ENCODE assay signal across 7 mouse cellular contexts in the genomic region with DNA sequence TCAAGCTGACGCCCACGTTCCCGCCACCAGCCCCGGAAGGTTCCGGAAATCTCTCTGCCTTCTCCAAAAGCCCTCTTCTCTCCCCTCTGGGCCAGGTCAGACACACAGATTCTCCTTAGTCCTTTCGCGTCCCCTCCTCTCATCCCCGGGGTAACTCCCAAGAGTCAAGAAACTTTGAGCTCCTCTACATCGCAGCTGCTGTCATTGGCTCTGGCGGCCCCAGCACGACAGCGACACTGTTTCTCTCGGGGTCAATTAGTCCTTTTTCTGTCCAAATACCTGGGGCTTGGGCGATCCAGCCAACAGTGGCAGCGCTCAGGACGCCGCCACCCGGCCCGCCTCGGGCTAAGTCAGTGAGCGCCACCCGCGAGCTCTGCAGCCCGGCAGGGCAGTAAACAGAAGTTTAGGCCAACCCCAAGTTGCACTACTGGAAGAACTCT. TPM values are rescaled to one million over a fixed set of nuclear protein-coding genes. Genes with fewer than 3 reads are reported as not detected.
DNase-seq lines count a peak whose midpoint lies in the region; TF ChIP-seq lines count a peak whose summit lies in the region.

No protein-coding gene starts in this region.

- H3K79me2 ChIP-seq in liver, adult 2 months (ENCODE audit: control insufficient read depth, insufficient read depth, low read length) = no peaks in the 10 kb centered on the region

- H3K36me3 ChIP-seq in liver, adult 2 months (ENCODE audit: control insufficient read depth, insufficient read depth, low read length) = no peaks in the 10 kb centered on the region

- peak; percentile 56 for DNase-seq in adrenal gland, postnatal 25 days
- DNase-seq in cerebellum, adult 9-10 months = peak; percentile 47
- DNase-seq in heart, adult 9 months (ENCODE audit: low spot score in 2 of 2) = peak; percentile 25 to 39
- DNase-seq in kidney, adult 8-10 months = peak; percentile 28 to 43
- peak; percentile 80 for DNase-seq in liver, adult 2 months (ENCODE audit: extremely low read depth, low read depth, low spot score)
- peak; percentile 66 for DNase-seq in neural tube, embryonic 10.5 days (ENCODE audit: extremely low spot score, low spot score)
- no peak for DNase-seq in T-cell, adult 2 months (ENCODE audit: low spot score)

- no peak for TF ChIP-seq CTCF in liver, adult 2 months (IDR thresholded peaks at IDR 0.05; ENCODE audit: low read depth, low read length)

- WGBS in liver, adult 2 months = 1% methylated on average over 24 of the region's 24 CpGs

- H3K27me3 ChIP-seq in liver, adult 2 months (ENCODE audit: control insufficient read depth, insufficient read depth, low read length) = no peaks in the 10 kb centered on the region

- peak overlapping the region; percentile 63 for H3K9ac ChIP-seq in liver, adult 2 months (ENCODE audit: low read depth, low read length)

- H3K4me3 ChIP-seq in liver, adult 2 months (ENCODE audit: insufficient read depth, low read depth, low read length) = peak overlapping the region; percentile 60

- TF ChIP-seq POLR2A in liver, adult 2 months (IDR thresholded peaks at IDR 0.05; ENCODE audit: extremely low read depth, insufficient read depth, low read length) = no peak; the same call in 1 of the 2 replicates

- H3K4me1 ChIP-seq in liver, adult 2 months (ENCODE audit: control insufficient read depth, insufficient read depth, low read length) = no peaks in the 10 kb centered on the region

- H3K27ac ChIP-seq in liver, adult 2 months (replicated peaks; ENCODE audit: insufficient read depth, low read depth, low read length) = peak overlapping the region; percentile 86

RNA-seq across cellular contexts. Expression of a gene that starts 1.5 kb away (rescaled TPM):
- 0.81 and 0.94 TPM in 2 replicates for total RNA-seq in adrenal gland, postnatal 25 days (2021)
- 2.9 and 3.9 TPM in 2 replicates for total RNA-seq in liver, adult 2 months (2014; rRNA removed)
- polyA plus RNA-seq in liver, adult 2 months (2012; rRNA removed) = 0.22 and 0.50 TPM in 2 replicates
